Mouse (Mus musculus) right cerebral cortex, postnatal 10 days (tissue): ENCODE data around the gene Stk33.

Source experiments
- DNase-seq, 2 experiments: peaks; one replicate each; pipeline ENCODE4 v3.0.0; 2021; ENCODE audit warnings: low spot score in 2 of 2

The Stk33 gene

DNA sequence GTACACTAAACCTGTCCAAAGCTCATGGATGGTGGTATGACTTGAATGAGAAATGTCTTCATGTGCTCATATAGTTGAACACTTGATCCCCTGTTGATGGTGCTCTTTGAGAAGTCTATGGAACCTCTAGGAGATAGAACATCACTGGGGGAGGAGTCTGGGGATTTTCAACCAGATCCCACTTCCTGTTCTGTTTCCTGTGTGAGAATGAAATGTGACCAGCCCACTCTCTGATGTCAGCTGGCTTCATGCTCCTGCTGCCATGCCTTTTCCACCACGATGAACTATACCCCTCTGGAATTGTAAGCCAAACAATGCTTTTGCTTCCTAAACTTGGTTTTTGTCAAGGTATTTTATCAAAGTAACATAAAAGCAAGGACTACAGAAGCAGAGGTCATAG is 81.0 kb downstream of the Stk33 start:
- DNase-seq, result no peak

DNA sequence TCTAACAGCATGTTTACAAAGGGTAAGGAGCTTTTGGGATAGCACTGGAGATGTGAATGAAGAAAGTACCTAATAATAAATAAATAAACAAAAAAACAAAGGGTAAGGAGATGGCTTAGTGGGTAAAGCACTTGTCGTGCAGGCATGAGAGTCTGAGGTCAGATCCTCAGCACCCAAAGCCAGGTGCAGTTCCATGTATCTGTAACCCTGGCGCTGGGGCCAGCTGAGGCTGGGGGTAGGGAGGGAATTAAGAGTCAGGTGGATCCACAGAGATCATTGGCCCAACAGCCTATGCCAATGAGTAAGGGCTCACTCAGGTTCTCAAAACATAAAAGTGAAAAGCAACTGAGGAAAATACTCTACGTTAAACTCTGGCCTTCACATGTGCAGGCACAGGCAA is 91.6 kb downstream of the Stk33 start:
- no peak for DNase-seq

DNA sequence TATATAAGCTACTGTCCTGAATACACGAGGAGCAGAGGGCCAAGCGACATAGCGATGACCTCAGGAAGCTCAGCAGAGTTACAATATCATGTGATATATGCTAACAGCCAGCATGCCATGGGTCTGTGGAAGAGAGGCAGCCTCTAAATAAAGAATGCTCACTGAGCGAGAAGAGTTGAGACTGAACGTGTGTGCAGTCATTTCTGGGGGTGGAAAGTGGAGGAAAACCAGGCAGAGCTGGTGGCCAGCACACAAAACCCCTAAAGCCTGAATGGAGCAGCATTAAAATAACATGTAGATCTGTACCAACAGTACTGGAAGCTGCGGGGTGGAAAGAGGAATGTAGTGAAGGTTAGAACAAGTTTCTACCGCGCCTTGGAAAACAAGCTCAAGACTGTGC is 107.2 kb downstream of the Stk33 start:
- no peak for DNase-seq

- no peak for DNase-seq
These were observed 110.1 kb downstream of the Stk33 start for GRCm38 (mm10) chr7:109328772-109329171.

GRCm38 (mm10) chr7:109326813-109327212 is 112.1 kb downstream of the Stk33 start:
- no peak for DNase-seq

- DNase-seq, result no peak
These were observed 113.2 kb downstream of the Stk33 start for GRCm38 (mm10) chr7:109325731-109326130.

DNA sequence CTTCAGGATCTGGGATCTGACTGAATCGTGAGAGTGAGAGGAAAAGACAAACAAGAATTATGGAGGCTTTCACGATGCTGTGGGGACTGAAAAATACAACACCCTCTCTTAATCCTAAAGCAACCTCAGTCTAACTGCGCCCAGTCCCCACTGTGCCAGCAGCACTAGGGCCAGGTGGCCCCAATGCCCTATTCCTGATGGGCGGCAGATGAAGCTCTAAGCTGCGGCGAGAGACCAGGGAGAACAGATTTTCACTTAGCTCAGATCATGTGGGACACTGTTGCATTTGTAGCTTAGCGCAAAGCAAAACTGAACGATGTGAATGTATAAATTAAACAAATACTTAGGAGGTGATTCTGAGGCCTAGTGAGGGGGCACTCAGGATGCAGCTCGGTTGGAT is 113.7 kb downstream of the Stk33 start:
- DNase-seq, result no peak

DNA sequence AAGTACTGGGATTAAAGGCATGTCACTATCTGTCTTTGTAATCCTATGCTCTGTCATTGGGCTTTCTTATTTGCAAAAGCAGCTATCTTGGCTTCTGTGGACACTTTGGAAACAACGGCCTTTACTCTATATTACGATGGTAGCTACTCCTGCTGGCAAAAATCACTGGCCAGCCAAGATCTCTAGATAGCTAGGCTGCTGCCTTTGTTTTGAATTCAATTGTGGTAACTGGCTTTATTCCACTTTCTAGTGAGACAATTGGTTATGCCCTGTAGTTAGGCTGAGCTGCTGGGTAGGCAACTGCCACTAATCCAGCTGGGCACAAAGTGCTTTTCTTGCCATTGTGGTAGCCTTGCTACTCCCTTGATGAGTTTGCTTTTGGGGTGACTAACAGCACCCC is 129.4 kb downstream of the Stk33 start:
- DNase-seq, result no peak

DNA sequence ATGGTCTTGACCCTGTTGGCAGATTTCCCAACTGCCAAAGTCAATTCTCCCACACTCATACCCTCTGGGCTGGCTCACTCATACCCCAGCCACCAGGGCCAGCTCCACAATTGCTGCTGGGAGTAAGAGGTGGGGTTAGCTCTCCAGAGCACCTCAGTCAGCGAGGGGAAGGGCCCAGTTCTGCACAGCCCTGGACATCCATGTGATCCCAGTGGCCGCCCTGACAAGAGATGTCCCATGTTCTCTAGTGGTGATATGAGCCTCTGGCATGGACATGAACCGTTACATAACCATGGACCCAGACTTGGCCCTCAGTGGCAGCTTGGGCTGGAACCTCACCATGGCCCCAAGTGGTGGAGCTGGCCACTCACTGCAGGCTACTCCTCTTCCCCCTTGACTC is 143.1 kb downstream of the Stk33 start:
- DNase-seq, result no peak

DNA sequence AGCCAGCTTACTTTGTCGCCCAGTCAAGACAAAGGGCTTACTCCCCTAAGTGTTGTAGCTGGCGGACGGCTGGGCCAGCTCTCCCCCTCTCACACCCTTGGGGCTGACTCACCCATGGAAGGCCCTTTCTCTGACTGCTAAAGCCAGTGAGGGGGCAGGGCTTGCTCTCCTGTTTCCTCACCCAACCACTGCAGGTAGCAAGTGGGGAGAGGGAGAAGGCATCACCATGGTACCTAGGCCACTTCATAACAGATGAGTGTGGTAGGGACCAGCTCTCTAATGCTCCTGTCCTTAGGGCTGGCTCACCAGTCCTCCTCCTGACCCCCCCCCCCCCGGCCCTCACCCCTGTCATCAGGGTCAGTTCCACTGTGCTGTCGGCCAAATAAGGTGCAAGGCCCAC is 143.5 kb downstream of the Stk33 start:
- no peak for DNase-seq

- DNase-seq, result peak in 1 of 2 experiments; percentile 25
These were observed 148.4 kb downstream of the Stk33 start for GRCm38 (mm10) chr7:109290501-109290900.

- DNase-seq, result peak in 1 of 2 experiments; percentile 11
These were observed 149.8 kb downstream of the Stk33 start for GRCm38 (mm10) chr7:109289106-109289505.

- DNase-seq, result peak in 1 of 2 experiments; percentile 5
These were observed 156.8 kb downstream of the Stk33 start for GRCm38 (mm10) chr7:109282106-109282505.

- DNase-seq, result peak; percentile 31 to 49
These were observed 162.3 kb downstream of the Stk33 start for GRCm38 (mm10) chr7:109276622-109277021.

DNA sequence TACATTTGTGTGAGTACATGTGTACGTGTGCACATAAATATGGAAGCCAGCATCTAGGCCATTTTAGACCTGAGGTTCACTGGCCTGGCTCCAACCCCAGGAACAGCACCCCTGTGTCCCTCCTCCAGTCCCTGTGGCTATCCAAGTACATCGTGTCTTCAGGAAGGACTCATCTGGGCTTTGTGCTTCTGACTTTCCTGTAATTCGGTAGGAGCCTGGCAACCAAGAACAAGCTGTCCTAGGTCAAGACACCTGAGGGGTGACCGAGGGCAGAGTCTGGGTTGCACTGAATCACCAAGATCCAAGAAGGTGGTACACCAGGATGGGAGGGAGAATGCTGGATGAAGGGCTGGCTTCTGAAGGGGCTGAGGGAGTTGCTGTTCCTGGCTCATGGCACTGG is 163.0 kb downstream of the Stk33 start:
- DNase-seq, result peak in 1 of 2 experiments; percentile 15

DNA sequence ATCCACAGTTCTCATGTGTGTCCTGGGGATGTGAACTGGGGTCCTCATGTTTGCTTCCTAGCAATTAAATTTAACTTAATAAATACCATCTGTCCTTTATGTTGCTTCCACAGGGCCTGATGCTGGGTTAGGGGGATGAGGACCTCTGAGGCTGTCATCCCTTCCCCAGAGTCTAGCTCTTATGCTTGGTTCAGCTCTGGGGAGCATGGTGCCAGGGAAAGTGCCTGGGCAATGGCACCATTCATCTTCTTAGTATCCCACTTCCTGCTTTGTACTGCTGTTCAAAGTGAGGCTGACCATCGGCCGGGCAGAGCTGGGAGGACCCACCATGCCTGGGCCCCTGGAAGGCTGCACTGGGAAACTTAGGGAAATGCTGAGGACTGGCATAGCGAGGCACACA is 163.7 kb downstream of the Stk33 start:
- peak in 1 of 2 experiments; percentile 15 for DNase-seq

DNA sequence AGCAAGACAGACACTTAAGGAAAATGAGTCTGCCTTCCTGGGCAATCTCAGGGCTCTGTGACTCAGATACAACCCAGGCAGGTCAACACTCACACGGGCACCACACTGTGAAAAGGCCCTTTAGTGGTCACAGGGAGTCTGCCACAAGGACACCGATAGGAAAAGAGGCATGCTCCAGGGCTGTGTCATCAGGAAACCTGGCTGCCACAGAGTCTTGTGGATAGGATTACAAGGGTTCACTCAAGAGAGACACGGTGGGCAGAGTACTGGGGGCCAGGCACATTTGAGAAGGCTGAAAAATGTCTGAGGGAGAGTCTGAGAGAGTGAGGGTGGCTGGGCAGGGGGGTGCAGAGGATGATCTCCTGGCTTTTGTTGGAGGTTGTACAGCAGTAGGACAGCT is 164.6 kb downstream of the Stk33 start:
- no peak for DNase-seq

GRCm38 (mm10) chr7:109269046-109269445 is 169.8 kb downstream of the Stk33 start:
- DNase-seq, result peak; percentile 56 to 61

DNA sequence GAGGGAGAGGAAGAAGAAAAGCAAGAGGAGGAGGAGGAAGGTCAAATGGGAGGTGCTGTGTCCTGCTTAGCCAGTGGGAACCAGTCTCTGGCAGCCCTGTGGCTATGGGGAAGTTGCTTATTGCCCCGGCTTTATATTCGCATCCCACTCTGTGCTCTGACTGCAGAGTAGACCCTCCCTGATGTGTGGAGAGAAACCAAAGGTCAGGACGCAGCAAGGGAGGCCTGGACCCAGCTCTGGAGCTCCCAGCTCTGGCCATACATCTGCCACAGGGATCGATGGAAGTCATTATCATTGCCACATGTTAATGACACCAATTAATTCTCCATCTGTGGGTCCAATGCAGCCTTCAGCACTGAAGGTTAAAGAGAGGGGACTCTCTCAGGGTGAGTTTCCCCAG is 171.5 kb downstream of the Stk33 start:
- DNase-seq, result no peak

GRCm38 (mm10) chr7:109266181-109266580 is 172.7 kb downstream of the Stk33 start:
- DNase-seq, result no peak

DNA sequence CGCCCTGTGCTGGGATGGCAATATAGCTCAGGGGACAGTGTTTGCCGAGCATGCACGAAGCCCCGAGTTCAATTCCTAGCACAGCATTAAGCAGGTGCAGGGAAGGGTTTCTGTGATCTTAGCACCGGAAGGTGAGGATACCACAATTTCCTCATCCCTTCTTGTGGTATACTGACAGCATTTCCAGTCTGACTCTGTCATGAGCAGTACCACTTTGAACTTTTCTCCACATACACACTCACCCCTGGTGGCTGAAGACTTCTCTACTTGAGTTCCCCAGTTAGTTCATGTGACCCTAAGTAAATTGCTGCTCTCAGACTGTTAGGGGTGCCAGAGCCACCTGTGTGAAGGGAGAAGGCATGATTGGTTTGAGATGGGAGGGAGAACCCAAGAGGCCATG is 173.3 kb downstream of the Stk33 start:
- no peak for DNase-seq

- peak; percentile 54 to 76 for DNase-seq
These were observed 183.2 kb downstream of the Stk33 start for GRCm38 (mm10) chr7:109255506-109256352.

DNA sequence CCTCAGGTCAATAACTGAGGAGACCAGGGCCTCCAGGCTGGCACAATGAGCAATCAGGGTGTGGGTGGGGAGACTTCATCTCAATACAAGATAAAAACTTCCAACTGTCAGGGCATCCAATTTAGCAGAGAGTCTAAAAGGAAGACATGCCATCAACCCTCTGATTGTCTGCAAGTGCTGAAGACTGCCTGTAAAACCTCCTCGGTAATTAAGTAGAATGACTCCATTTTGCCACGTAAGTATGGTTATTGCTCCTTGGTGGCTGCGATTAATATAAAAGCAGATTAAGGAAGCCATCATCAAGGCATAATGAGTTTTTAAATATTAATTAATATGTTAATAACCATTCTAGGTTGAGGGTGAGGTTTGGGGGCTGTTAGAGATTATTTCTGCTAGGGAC is 187.5 kb downstream of the Stk33 start:
- no peak for DNase-seq

- no peak for DNase-seq
These were observed 194.1 kb downstream of the Stk33 start for GRCm38 (mm10) chr7:109244776-109245175.
